Mouse (Mus musculus) cerebellum, adult 2 months (tissue): ENCODE results near the gene Gm44502.

Source experiments
- CTCF ChIP-seq: fragments of 200-500 bp; IDR thresholded peaks from 2 replicates; pipeline ENCODE4 v1.5.1; 2011; ENCODE audit warnings: low read depth, mild to moderate bottlenecking, control low read depth, low read length, moderate library complexity, borderline replicate concordance; ENCODE audit not compliant: insufficient read depth
- POLR2A ChIP-seq: fragments of 200-500 bp; IDR thresholded peaks from 2 replicates; pipeline ENCODE4 v1.6.1; 2011; ENCODE audit warnings: low read length, control low read depth, borderline replicate concordance; ENCODE audit not compliant: insufficient read depth

- TF ChIP-seq CTCF = no peak
- TF ChIP-seq POLR2A = no peak
Measured at GRCm38 (mm10) chr15:89379429-89379828, 50.1 kb downstream of the Gm44502 start.
